Mouse (Mus musculus): ENCODE data around the gene Rgl2.

DNA sequence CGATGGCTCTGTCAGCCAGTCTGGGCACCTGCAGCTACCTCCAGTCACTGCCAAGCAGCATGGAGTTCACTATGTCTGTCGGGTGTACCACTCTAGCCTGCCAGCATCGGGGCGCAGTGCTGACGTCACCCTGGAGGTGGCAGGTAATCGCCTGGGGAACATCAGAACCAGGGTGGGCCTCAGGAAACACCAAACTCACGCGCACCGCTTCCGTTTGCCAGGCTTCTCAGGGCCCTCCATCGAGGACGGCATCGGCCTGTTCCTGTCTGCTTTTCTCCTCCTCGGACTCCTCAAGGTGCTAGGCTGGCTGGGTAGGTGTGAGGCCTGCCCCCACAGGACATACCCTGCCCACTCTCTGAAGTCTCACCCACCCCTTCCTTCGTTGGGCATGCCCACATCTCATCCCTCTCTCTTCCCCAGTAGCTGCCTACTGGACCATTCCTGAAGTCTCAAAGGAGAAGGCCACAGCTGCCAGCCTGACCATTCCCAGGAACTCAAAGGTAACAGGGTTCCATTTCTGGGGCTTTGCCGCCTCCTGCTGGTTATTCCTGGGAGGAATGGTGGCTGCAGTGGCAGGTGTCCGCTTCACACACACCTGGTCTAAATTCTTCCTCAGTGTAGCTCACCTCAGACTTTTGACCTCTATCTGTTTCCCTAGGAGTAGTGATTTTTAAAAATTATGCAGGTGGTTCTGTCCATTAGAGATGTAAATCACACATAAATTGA, 3.0 kb upstream of the Rgl2 start:
- TF ChIP-seq CTCF (IDR thresholded peaks at IDR 0.05; ENCODE audit: borderline replicate concordance, insufficient read depth, low read length) (peak; percentile 5; the same call in 1 of the 2 replicates), POLR2A (IDR thresholded peaks at IDR 0.05; ENCODE audit: low read depth, low read length) (no peak)
